Mouse (Mus musculus): ENCODE measurements around the gene Grip2. TPM values are rescaled to one million over a fixed set of nuclear protein-coding genes. Genes with fewer than 3 reads are reported as not detected.

The Grip2 gene
- polyA plus RNA-seq, 1 experiment = not detected

DNA sequence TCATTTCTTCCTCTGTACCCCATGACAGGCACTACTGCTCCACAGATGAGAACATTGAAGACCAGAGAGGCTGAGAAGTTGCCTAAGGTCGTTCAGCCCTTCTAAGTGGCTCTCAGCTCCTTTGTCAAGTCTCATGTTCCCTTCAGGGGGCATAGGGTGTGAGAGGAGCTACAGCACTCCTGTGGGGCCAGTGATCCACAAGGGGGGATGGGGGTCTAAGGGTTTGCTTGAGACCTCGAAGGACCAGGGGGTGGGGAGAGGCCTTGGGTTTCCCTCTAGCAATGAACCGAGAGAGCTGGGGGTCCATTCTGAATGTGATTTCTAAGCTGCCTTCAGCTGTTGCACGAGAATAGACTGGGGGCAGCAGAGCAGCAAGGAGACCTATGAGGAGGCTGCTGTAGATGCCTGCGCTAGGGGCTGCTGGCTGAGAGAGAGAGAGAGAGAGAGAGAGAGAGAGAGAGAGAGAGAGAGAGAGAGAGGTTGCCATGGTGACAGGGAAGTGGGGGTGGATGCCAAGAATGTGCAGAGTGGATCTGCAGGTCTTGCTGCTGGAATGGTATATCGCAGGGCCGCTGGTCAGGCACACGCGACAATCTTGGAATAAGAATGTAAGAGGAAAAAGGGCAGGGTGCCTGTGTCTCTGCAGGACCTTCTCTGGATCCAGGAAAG, 107.1 kb downstream of the Grip2 start:
- TF ChIP-seq GATA1 (IDR thresholded peaks at IDR 0.05; ENCODE audit: low read length) = no peak

DNA sequence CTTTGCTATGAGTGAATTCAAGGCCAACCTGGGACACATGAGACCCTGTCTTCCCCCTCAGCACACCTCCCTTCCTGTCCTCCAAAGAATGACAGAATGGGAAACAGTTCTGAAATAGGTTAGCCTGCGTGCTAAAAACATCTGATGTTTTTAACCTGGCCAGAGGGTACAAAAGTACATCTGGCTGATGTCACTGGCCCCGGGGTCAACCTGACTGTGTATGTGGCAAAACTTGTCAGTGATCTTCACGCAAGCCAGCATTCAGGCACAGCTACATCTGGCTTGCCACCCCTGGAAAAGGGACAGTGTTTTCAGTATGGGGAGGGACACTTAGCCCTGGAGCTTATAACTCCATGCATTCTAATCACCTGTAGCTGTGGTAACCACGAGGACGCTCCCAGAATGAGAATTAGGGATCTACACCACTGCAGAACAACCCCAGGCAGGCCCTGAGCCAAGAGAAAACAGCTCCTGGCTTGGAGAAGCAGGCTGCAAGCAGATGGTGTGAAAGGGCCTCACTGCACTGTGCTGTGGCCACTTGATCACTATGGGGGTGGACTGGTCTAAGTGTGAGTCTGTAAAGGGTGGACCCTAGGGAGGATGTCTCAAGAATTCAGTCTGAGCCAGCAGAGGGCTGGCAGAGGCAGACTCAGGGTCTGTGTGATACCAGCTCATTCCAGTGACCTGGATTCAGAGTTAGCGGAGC, 107.9 kb downstream of the Grip2 start:
- no peak for TF ChIP-seq GATA1 (IDR thresholded peaks at IDR 0.05; ENCODE audit: low read length)

DNA sequence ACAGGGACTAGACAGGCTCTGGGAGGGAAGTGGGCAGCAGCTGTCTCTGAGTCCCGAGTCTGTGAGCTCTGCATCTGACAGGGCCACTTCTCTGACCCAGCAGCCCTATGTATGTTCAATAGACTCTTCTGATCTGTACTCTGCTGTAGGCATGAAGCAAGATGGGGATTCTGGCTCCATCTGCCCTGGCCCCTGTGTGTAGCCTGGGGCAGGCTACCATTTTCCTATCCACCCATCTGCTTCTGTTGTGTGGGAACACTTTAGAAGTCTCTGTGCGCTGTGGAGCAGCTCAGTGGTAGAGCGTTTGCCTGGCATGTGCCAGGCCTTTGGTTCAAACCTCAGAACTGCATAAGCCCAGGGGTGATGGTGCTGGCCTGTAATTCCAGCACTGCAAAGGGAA, 108.4 kb downstream of the Grip2 start:
- TF ChIP-seq GATA1 (IDR thresholded peaks at IDR 0.05; ENCODE audit: low read length) = no peak

DNA sequence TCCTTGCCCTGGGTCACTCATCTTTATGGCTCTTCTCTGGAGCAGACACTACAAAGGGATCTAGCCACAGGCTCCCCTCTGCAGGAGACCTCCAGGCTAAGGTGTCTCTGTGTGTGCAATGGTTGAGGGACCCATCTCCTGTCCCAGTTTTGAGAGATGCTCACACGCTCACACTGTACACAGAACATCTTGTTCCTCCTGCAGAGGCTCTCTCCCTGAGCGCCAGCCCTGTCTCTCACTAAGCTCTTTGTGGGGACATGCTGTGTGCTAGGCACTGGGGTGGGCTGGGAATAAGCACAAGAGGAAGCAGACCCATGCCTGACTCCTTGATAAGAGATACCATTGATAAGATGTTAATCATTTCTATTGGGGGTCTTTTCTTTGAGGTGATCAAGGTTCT, 109.0 kb downstream of the Grip2 start:
- TF ChIP-seq GATA1 (IDR thresholded peaks at IDR 0.05; ENCODE audit: low read length) = no peak

DNA sequence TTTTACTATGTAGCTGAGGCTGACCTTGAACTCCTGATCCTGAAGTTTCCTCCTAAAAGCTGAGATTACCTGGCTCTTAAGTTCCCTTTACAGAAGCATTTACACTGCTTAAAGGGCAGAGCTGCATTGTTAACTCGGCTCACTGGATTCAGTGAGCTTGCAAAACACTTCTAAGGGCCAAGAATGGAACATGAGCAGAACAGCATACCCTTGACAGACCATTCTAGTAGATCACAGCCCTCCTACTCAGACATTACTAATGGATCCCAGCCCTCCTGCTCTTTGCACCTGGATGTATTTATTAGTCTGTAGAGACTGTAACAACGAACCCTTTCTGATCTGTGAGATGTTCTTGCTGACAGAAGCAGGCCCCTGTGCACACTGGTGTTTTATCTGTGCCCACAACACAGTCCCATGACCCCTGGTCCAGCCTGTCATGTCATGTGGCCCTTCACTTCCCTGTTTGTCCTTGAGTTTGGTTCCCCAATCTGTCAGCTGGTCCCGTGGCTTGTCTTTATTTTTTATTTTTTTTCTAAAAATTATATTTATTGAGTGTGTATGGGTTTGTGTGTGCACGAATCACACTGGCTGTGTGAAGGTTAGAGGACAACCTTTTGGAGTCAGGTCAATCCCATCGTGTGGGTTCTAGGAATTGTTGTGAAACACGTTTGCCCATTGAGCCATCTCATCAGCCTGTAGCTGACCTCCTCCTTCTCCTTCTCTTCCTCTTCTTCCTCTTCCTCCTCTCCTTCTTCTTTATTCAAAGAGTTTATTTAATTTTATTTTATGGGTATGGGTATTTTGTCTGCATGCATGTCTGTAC, 110.9 kb downstream of the Grip2 start:
- no peak for TF ChIP-seq GATA1 (IDR thresholded peaks at IDR 0.05; ENCODE audit: low read length)

DNA sequence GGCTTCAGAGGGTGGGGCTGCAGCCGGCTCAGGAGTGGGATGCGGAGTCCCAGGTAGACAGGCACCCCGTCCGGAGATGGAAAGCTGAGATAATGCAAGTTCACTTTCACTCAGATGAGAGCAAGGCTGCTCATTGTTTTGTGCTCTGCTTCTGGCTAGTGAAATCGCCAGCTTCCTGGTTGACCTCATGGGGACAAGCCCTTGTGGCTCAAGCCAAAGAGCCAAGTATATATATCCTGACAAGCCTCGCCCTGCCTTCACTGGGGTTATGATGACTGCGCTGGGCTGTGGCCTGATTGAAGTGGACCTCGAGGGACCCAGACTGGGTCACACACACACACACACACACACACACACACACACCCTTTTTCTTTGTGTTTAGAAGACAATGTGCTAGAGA, 112.0 kb downstream of the Grip2 start:
- no peak for TF ChIP-seq GATA1 (IDR thresholded peaks at IDR 0.05; ENCODE audit: low read length)

DNA sequence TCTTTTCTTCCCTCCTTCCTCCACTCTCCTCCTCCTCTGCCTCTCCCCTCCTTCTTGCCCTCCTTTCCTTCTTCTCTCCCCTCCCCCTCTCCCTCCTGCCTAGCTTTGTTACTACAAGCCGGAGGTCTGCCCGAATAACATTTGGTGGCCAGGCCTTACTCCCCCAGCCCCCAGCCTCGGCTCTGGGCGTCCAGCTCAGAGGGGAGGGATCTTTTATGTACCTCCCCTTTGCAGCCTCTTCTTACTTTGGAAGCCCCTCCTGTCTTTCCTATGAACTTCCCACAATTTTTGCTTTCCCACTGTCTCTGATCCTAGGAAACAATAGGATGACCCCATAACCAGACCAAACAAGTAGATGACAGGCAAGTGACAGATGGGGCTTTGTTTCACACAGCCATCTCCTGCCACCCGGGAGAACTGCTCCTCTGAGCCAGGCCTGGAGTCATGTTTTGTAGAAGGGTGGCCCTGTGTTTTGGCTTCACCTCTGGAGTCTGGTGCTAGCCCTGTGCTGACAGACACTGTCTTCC, 113.6 kb downstream of the Grip2 start:
- no peak for TF ChIP-seq GATA1 (IDR thresholded peaks at IDR 0.05; ENCODE audit: low read length)

DNA sequence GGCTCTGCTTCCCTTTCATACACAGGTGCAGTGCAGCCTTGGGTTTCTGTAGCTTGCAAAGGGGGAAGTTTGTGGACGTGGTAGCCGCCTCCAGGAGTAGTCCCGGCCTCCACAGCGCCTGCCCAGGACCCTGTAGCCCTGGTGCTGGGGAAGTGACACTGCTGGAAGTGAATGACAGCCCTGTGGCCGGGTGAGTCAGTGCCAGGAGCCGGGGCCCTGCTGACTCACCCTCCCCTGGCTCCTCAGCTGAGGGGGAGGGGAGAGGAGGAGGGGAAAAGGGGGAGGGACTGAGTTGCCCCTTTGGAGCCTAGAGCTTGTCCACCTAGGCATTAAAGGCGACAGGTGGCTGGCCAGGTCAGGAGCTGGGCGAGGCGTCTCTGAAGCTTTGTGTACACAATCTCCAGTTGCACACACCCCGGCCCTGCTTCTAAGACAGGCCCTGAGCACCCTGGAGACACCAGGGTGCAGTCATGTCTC, 114.2 kb downstream of the Grip2 start:
- no peak for TF ChIP-seq GATA1 (IDR thresholded peaks at IDR 0.05; ENCODE audit: low read length)

DNA sequence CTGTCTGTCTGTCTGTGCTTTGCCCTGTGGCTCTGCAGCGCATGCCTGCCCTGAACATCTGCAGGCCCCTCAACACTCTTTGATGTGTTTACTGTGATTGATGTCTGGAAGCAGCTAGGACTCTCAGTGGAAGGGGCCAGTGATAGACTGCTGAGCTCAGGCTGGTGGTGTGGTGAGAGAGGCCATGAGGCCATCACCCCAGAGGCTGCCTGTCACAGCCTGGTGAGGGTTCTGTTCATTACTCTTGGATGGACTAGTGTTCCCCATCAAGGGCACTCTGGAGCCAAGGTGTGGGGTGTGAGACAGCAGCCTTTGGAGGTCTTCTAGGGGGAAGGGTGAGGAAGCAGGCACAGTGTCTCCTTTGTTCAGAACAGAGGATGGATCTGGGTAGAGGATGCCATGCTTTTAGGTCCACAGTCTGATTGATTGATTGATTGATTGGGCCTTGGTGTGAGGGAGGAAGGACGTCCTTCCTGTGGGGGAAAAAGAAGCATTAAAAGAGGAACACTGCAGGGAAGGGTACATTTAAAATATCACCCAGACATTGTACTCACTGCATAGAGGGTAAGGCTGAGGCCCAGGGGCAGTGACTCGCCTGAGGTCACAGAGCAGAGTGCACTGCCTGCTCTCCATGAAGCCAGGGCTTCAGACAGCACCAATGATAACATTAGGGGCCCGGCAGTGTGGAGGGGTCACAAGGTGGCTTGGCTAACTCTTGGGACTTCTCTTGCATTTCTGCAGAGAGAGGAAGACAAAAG, 114.8 kb downstream of the Grip2 start:
- TF ChIP-seq GATA1 (IDR thresholded peaks at IDR 0.05; ENCODE audit: low read length) = no peak

Other genes with a start within 250 kb of the Grip2 start
- gene Slc6a6, start 143.2 kb downstream of the Grip2 start, polyA plus RNA-seq (2012) = not detected in 2 replicates
- gene Ccdc174, start 50.8 kb upstream of the Grip2 start, polyA plus RNA-seq (2012) = 11.5 and 13.0 TPM in 2 replicates
- gene 4930590J08Rik, start 75.6 kb upstream of the Grip2 start, polyA plus RNA-seq (2012) = 0.04 TPM in 1 of 2 replicates, not detected in the other
- not detected in 2 replicates for gene Fgd5, start 151.6 kb upstream of the Grip2 start, polyA plus RNA-seq (2012)